Mouse (Mus musculus): Measurements from ENCODE around the gene Dync1li1. TPM values are rescaled to one million over a fixed set of nuclear protein-coding genes. Genes with fewer than 3 reads are reported as not detected.

The Dync1li1 gene
- 71.6 and 71.9 TPM in 2 replicates for polyA plus RNA-seq (2012; rRNA removed)

GRCm38 (mm10) chr9:114688252-114688952 lies at the start of gene Dync1li1:
Gene Dync1li1, plus strand, starts transcription at chr9:114688790.

GRCm38 (mm10) chr9:114639839-114640646 lies 48.5 kb upstream of the Dync1li1 start, which contains the start of gene Cnot10:
Gene Cnot10, minus strand, starts transcription at chr9:114640184.

DNA sequence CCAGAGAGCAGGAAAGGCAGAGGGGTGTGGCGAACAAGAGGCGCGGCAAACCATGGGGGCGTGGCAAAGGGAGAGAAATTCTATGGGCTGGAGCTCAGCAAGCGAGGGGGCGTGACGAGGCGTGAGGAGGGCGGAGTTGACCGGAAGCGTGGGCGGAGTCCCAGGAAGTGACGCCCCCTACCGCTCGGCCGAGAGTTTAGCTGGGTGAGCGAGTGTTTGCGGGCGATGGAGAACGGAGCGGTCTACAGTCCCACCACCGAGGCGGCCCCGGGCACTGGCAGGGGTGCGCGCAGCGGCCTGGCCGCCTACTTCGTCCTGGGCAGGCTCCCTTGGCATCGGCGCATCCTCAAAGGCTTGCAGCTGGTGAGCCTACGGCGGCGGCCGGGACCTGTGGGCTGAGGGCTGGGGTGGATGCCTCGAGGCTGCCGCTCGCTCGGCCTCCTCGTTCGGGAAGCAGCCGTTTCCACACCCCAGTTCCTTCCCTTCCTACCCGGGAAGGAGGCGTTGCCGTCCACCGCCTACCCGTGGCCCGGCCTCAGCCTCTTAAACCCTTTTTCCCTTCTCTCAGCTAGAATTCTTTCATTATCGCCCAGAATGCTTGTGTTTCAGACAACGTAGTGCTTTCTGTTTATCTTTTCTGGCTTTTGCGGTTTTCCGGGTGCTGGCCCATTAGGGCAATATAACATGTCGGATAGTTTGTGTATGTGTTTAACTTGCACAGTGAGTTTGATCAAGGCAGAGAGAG lies 42.6 kb downstream of the Dync1li1 start, which contains the start of gene Cmtm6:
Cmtm6 (plus strand) TSS at position 106 of the 745 bp plus-strand sequence.

Other genes starting within 250 kb of the Dync1li1 start
- 0.19 TPM in 1 of 2 replicates, not detected in the other for gene Ccr4, start 183.9 kb upstream of the Dync1li1 start, polyA plus RNA-seq (2012; rRNA removed)
- gene C130032M10Rik, start 173.1 kb upstream of the Dync1li1 start, polyA plus RNA-seq (2012; rRNA removed) = 0.25 TPM in 1 of 2 replicates, not detected in the other
- 0.16 and 0.30 TPM in 2 replicates for gene Trim71, start 124.4 kb upstream of the Dync1li1 start, polyA plus RNA-seq (2012; rRNA removed)
- gene Cnot10, start 48.6 kb upstream of the Dync1li1 start, polyA plus RNA-seq (2012; rRNA removed) = 73.7 and 78.1 TPM in 2 replicates
- gene Cmtm6, start 42.3 kb downstream of the Dync1li1 start, polyA plus RNA-seq (2012; rRNA removed) = 15.3 and 15.7 TPM in 2 replicates
- 21.4 and 29.9 TPM in 2 replicates for gene Cmtm7, start 93.1 kb downstream of the Dync1li1 start, polyA plus RNA-seq (2012; rRNA removed)
- 7.7 and 9.0 TPM in 2 replicates for gene Cmtm8, start 155.4 kb downstream of the Dync1li1 start, polyA plus RNA-seq (2012; rRNA removed)
- gene Gpd1l, start 245.2 kb downstream of the Dync1li1 start, polyA plus RNA-seq (2012; rRNA removed) = 25.0 and 26.0 TPM in 2 replicates

Measured in central nervous system, embryonic 14 days (tissue).